Mouse (Mus musculus): ENCODE data around the gene Gm28305. TPM values are rescaled to one million over a fixed set of nuclear protein-coding genes. Genes with fewer than 3 reads are reported as not detected.

Gm28305 gene
- total RNA-seq, 2 experiments from 2014 or later = not detected

GRCm38 (mm10) chr9:104123101-104123500 is 82.6 kb downstream of the Gm28305 start:
- intact Hi-C loops (cut with DNase I) = no loop called here
- no peak for DNase-seq

GRCm38 (mm10) chr9:104123622-104124021 is 83.2 kb downstream of the Gm28305 start:
- no peak for DNase-seq
- intact Hi-C loops (cut with DNase I) = no loop called here

Other genes starting within 250 kb of the Gm28305 start
- gene Nphp3, start 38.1 kb upstream of the Gm28305 start, total RNA-seq (2021) = 1 to 10 TPM; 4.8 to 5.6 TPM
- 10 to 100 TPM; 22.7 to 25.3 TPM for gene Uba5, start 22.5 kb downstream of the Gm28305 start, total RNA-seq (2021)
- 10 to 100 TPM; 37.9 to 38.1 TPM for gene Acad11, start 22.7 kb downstream of the Gm28305 start, total RNA-seq (2021)
- gene Ackr4, start 86.3 kb downstream of the Gm28305 start, total RNA-seq (2021) = 1 to 10 TPM; 4.8 to 8.8 TPM
- gene Dnajc13, start 222.3 kb downstream of the Gm28305 start, total RNA-seq (2021) = 10 to 100 TPM; 35.1 to 41.9 TPM